Mouse (Mus musculus) forebrain, embryonic 15.5 days (tissue): Measurements from ENCODE around the gene Reep1. TPM values are rescaled to one million over a fixed set of nuclear protein-coding genes. Genes with fewer than 3 reads are reported as not detected.
"Not testable (repeated sequence)": the region's sequence is repeated elsewhere in the genome, so short reads cannot be mapped to it uniquely, and the experiment has no call there.

Experiments used
- ATAC-seq: fragments of 200-750 bp; cut with Nextera tagmentation; replicated peaks from 2 replicates; pipeline ENCODE4 v1.8.0; 2017; ENCODE audit warnings: mild to moderate bottlenecking, moderate TSS enrichment, moderate library complexity
- H3K27ac ChIP-seq: fragments of 300-500 bp; sonication (generic); replicated peaks from 2 replicates; pipeline ENCODE4 v1.5.1; 2015; ENCODE audit warnings: mild to moderate bottlenecking, inconsistent platforms
- H3K27me3 ChIP-seq: fragments of 300-500 bp; sonication (generic); 2 replicates; pipeline ENCODE4 v1.6.1; 2015; ENCODE audit warnings: inconsistent platforms
- H3K36me3 ChIP-seq: fragments of 300-500 bp; sonication (generic); 2 replicates; pipeline ENCODE4 v1.6.1; 2015; ENCODE audit warnings: mild to moderate bottlenecking, inconsistent platforms
- H3K4me1 ChIP-seq: fragments of 300-500 bp; sonication (generic); 2 replicates; pipeline ENCODE4 v1.6.1; 2015; ENCODE audit warnings: inconsistent platforms
- H3K4me2 ChIP-seq: fragments of 300-500 bp; sonication (generic); replicated peaks from 2 replicates; pipeline ENCODE4 v1.6.1; 2015; ENCODE audit warnings: mild to moderate bottlenecking, inconsistent platforms
- H3K4me3 ChIP-seq: fragments of 300-500 bp; sonication (generic); 2 replicates; pipeline ENCODE4 v1.5.1; 2015; ENCODE audit warnings: mild to moderate bottlenecking, inconsistent platforms
- H3K9ac ChIP-seq: fragments of 300-500 bp; sonication (generic); replicated peaks from 2 replicates; pipeline ENCODE4 v1.6.1; 2015; ENCODE audit warnings: mild to moderate bottlenecking, inconsistent platforms
- H3K9me3 ChIP-seq: fragments of 300-500 bp; sonication (generic); 2 replicates; pipeline ENCODE4 v1.6.1; 2016; ENCODE audit warnings: inconsistent platforms
- WGBS: fragments of 180-500 bp; shearing (Covaris S2); methylation state at CpG from one replicate; pipeline ENCODE4 v1.1.7; 2015; ENCODE audit warnings: mixed read lengths; 5-methylcytosine and 5-hydroxymethylcytosine counted together
- polyA plus RNA-seq: library from polyadenylated mRNA; unstranded; fragments of >200 nt; fragmentation: Nextera tagmentation; extraction: Ambion mirVana; gene quantifications from 2 replicates; pipeline ENCODE4 v1.2.1, GENCODE M21; 2015

Reep1 gene
- polyA plus RNA-seq, 1 experiment from 2014 or later = 188 TPM

DNA sequence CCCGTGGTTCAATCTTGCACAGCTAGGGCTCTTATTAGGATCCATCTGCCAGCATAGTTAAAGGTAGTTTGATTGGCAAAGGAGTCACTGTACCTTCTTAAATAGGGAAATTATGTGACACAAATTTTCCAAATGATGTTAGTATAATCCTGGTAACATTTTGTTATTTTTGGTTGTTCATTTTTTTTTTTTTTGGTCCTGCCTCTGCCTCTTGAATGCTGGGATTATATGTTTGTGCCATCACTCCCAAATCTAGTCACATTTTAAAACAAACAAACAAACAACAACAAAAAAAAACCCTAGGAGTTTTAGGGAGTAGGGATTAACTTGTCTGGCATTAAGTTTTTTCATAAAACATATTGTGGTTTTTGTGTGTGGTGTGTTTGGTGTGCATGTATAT lies 119.5 kb downstream of the Reep1 start, which contains the start of gene Mrpl35:
TSS of gene Mrpl35 (minus strand) at position 101 of the 400 bp plus-strand sequence.
- no peaks in the 10 kb centered on the region for H3K27me3 ChIP-seq
- ATAC-seq = no peak
- no peaks in the 10 kb centered on the region for H3K36me3 ChIP-seq
- peaks cover 18% of the 10 kb centered on the region for H3K4me1 ChIP-seq
- no peak within 1 kb of the TSS for H3K27ac ChIP-seq
- no peak within 1 kb of the TSS for H3K4me2 ChIP-seq
- H3K9me3 ChIP-seq = no peaks in the 10 kb centered on the region
- H3K4me3 ChIP-seq = no peak within 1 kb of the TSS
- no peak within 1 kb of the TSS for H3K9ac ChIP-seq
- 44% methylated on average over 1 of the region's 1 CpGs for WGBS

DNA sequence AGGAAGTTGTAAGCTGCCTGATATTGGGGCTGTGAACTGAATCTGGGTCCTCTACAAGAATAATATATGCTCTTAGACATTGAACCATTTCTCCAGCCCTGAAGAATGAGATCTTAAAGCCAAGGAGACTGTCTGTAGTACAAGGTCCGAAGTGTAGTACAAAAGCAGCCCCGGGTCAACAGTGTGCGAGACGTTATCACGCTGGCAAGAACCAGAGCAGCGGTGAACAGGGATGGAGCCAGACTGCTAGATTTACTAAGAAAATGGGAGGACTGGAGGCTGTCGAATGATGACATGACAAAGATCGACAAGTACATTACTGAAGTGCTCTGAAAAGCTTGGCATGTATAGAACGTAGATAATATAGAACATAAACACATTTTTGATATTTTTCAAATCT lies 122.4 kb downstream of the Reep1 start:
- no peak overlapping the region for H3K4me3 ChIP-seq
- no peak overlapping the region for H3K4me2 ChIP-seq
- H3K27ac ChIP-seq = no peak overlapping the region
- no peaks in the 10 kb centered on the region for H3K27me3 ChIP-seq
- no peaks in the 10 kb centered on the region for H3K9me3 ChIP-seq
- 89% methylated on average over 9 of the region's 9 CpGs for WGBS
- H3K4me1 ChIP-seq = peaks cover 21% of the 10 kb centered on the region
- H3K36me3 ChIP-seq = 0 out of 2 replicates have a peak, but pooled peaks cover 9% of the 10 kb centered on the region
- no peak for ATAC-seq
- no peak overlapping the region for H3K9ac ChIP-seq

GRCm38 (mm10) chr6:71830690-71831580 lies 123.6 kb downstream of the Reep1 start, which contains the start of gene Immt:
Gene Immt, plus strand, starts transcription at chr6:71831331.
- under 1% methylated on average over 64 of the region's 64 CpGs for WGBS
- no peaks in the 10 kb centered on the region for H3K27me3 ChIP-seq
- H3K9ac ChIP-seq = peak within 1 kb of the TSS; percentile 85

DNA sequence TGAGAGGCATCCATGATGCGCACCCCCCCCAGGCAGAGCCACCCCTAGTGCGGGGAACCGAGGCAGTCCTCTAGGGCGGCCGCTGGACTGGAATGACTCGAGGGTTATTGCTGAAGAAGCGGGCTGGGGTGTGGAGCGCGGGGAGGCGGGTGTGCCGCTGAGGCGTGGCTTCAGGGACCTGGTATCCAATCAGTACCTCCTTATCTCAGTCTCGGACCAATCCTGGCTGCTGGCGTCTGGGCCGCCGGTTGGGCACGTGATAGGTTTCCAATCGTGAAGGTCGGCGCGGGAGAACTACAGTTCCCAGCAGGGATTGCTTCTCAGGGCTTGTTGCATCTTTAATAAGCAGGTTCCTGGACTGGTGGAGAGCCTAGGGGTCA lies 124.2 kb downstream of the Reep1 start:
- H3K27ac ChIP-seq = peak overlapping the region; percentile 93
- H3K9ac ChIP-seq = peak overlapping the region; percentile 85
- H3K4me2 ChIP-seq = peak overlapping the region; percentile 78
- no peaks in the 10 kb centered on the region for H3K9me3 ChIP-seq
- WGBS = 0% methylated on average over 21 of the region's 21 CpGs
- peak; percentile 100 for ATAC-seq
- H3K36me3 ChIP-seq = peaks cover 15% of the 10 kb centered on the region; the same call in 1 of the 2 replicates
- no peaks in the 10 kb centered on the region for H3K27me3 ChIP-seq
- peak overlapping the region; percentile 98 for H3K4me3 ChIP-seq
- peaks cover 21% of the 10 kb centered on the region for H3K4me1 ChIP-seq

More at GRCm38 (mm10) chr6:71830690-71831580, 123.6 kb downstream of the Reep1 start, which contains the start of gene Immt:
- H3K4me1 ChIP-seq = peaks cover 21% of the 10 kb centered on the region
- no peaks in the 10 kb centered on the region for H3K9me3 ChIP-seq
- peak within 1 kb of the TSS; percentile 98 for H3K4me3 ChIP-seq
- ATAC-seq = peak; percentile 99
- peak within 1 kb of the TSS; percentile 93 for H3K27ac ChIP-seq
- H3K4me2 ChIP-seq = peak within 1 kb of the TSS; percentile 78
- H3K36me3 ChIP-seq = peaks cover 13% of the 10 kb centered on the region; the same call in 1 of the 2 replicates

DNA sequence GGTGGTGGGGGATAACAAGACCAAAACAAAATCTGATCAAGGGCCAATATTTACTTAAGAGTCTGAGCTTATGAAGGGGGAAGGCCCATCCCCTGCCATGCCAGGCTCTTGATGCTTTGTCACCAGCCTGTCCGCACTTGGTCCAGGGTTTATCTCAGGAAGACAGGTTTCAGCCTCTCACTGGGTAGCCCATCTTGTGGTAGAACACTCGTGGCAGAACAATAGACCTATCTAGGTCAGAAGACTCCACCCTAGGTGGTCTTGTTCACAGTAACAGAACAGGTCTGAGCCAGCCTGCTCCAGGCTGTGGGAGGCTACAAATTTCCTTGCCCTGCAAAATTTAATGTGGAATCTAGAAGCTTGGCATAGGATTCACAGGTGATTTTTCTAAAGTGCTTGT lies 129.4 kb downstream of the Reep1 start:
- Histone ChIP-seq H3K4me1 (peaks cover 14% of the 10 kb centered on the region), H3K9ac (no peak overlapping the region), H3K36me3 (peaks cover 15% of the 10 kb centered on the region; the same call in 1 of the 2 replicates), H3K27ac (no peak overlapping the region), H3K27me3 (no peaks in the 10 kb centered on the region), H3K4me3 (no peak overlapping the region), H3K9me3 (no peaks in the 10 kb centered on the region), H3K4me2 (no peak overlapping the region)
- ATAC-seq = no peak
- WGBS = 78% methylated on average over 2 of the region's 2 CpGs

DNA sequence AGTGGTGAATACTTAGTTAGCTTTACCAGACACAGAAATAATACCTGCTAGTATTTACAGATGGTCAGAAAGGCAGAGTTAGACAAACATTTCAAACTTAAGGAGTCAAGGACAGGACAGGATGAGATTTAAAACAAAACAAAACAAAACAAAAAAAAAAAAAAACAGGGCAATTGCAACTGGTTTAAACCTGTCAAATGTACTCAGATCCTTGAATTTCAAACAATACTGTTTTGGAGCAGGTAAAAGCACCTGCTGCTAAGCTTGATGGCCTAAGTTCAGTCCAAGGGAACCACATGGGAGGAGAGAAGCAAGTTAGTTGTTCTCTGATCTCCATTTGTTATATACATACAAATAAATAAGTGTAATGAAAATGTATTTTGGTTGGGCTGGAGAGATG lies 132.5 kb downstream of the Reep1 start:
- H3K4me3 ChIP-seq = no peak overlapping the region
- no peak overlapping the region for H3K4me2 ChIP-seq
- ATAC-seq = no peak
- H3K27me3 ChIP-seq = no peaks in the 10 kb centered on the region
- no peaks in the 10 kb centered on the region for H3K4me1 ChIP-seq
- peaks cover 6% of the 10 kb centered on the region; the same call in 1 of the 2 replicates for H3K36me3 ChIP-seq
- no peak overlapping the region for H3K27ac ChIP-seq
- H3K9me3 ChIP-seq = no peaks in the 10 kb centered on the region
- H3K9ac ChIP-seq = no peak overlapping the region

GRCm38 (mm10) chr6:71840597-71841290 lies 133.4 kb downstream of the Reep1 start:
- H3K4me2 ChIP-seq = no peak overlapping the region
- no peak overlapping the region for H3K27ac ChIP-seq
- no peak for ATAC-seq
- H3K27me3 ChIP-seq = no peaks in the 10 kb centered on the region
- no peak overlapping the region for H3K9ac ChIP-seq
- WGBS = 98% methylated on average over 1 of the region's 1 CpGs
- no peaks in the 10 kb centered on the region for H3K9me3 ChIP-seq
- H3K4me1 ChIP-seq = no peaks in the 10 kb centered on the region
- peaks cover 4% of the 10 kb centered on the region; the same call in 1 of the 2 replicates for H3K36me3 ChIP-seq
- H3K4me3 ChIP-seq = no peak overlapping the region

- H3K27ac ChIP-seq, H3K27me3 ChIP-seq, H3K9me3 ChIP-seq, H3K4me2 ChIP-seq, ATAC-seq, H3K9ac ChIP-seq, H3K4me3 ChIP-seq, H3K4me1 ChIP-seq: not testable (repeated sequence)
- WGBS = 98% methylated on average over 6 of the region's 6 CpGs
- H3K36me3 ChIP-seq = peaks cover 18% of the 10 kb centered on the region
These were observed 139.5 kb downstream of the Reep1 start for GRCm38 (mm10) chr6:71846906-71847305.

Other genes with a start within 250 kb of the Reep1 start
- gene Rnf103, start 213.7 kb upstream of the Reep1 start, polyA plus RNA-seq = 26.2 and 27.3 TPM in 2 replicates
- 61.6 and 65.9 TPM in 2 replicates for gene Chmp3, start 163.8 kb upstream of the Reep1 start, polyA plus RNA-seq
- 64.0 and 64.7 TPM in 2 replicates for gene Kdm3a, start 74.6 kb upstream of the Reep1 start, polyA plus RNA-seq
- 37.7 and 41.0 TPM in 2 replicates for gene Mrpl35, start 119.4 kb downstream of the Reep1 start, polyA plus RNA-seq
- 149 and 151 TPM in 2 replicates for gene Immt, start 123.8 kb downstream of the Reep1 start, polyA plus RNA-seq
- 90.4 and 98.1 TPM in 2 replicates for gene Ptcd3, start 201.2 kb downstream of the Reep1 start, polyA plus RNA-seq
- gene Polr1a, start 201.5 kb downstream of the Reep1 start, polyA plus RNA-seq = 18.9 and 19.9 TPM in 2 replicates